Mouse (Mus musculus) C2C12 (cell line): ENCODE measurements around the gene Syne1. TPM values are rescaled to one million over a fixed set of nuclear protein-coding genes. Genes with fewer than 3 reads are reported as not detected.

Experiments
- H3K27me3 ChIP-seq: one replicate; pipeline ENCODE4 v1.6.1; 2011; ENCODE audit not compliant: control insufficient read depth, insufficient read depth, insufficient read length
- H3K36me3 ChIP-seq: one replicate; pipeline ENCODE4 v1.6.1; 2011; ENCODE audit not compliant: control insufficient read depth, insufficient read depth
- H3K4me3 ChIP-seq: one replicate; pipeline ENCODE4 v1.5.1; 2011; ENCODE audit warnings: mild to moderate bottlenecking, control low read depth; ENCODE audit not compliant: poor library complexity, insufficient read depth, severe bottlenecking
- H3K79me2 ChIP-seq: one replicate; pipeline ENCODE4 v1.6.1; 2011; ENCODE audit not compliant: control insufficient read depth, insufficient read depth
- H3K79me3 ChIP-seq: one replicate; pipeline ENCODE4 v1.6.1; 2011; ENCODE audit warnings: low read depth, control low read depth
- H3ac ChIP-seq: one replicate; pipeline ENCODE3; 2011; ENCODE audit warnings: low read depth; ENCODE audit not compliant: control insufficient read depth, insufficient read length
- CEBPB ChIP-seq: IDR thresholded peaks from one replicate; pipeline ENCODE4 v1.6.1; 2011; ENCODE audit warnings: low read depth, mild to moderate bottlenecking, control low read depth, moderate library complexity
- CTCF ChIP-seq: IDR thresholded peaks from one replicate; pipeline ENCODE4 v1.5.1; 2011; ENCODE audit not compliant: control insufficient read depth, insufficient read depth, insufficient read length
- FOSL1 ChIP-seq: IDR thresholded peaks from one replicate; pipeline ENCODE4 v1.8.0; 2011; ENCODE audit warnings: mild to moderate bottlenecking, low read length; ENCODE audit not compliant: poor library complexity, insufficient read depth, severe bottlenecking
- MAX ChIP-seq: IDR thresholded peaks from one replicate; pipeline ENCODE4 v1.6.1; 2011; ENCODE audit warnings: mild to moderate bottlenecking, control low read depth
- MYOD1 ChIP-seq: IDR thresholded peaks from one replicate; pipeline ENCODE4 v1.6.1; 2011; ENCODE audit warnings: low read depth; ENCODE audit not compliant: control insufficient read depth, insufficient read length
- MYOG ChIP-seq: IDR thresholded peaks from one replicate; pipeline ENCODE4 v1.6.1; 2011; ENCODE audit not compliant: control insufficient read depth, insufficient read length; ENCODE audit errors: extremely low read depth
- USF1 ChIP-seq: IDR thresholded peaks from one replicate; pipeline ENCODE4 v1.6.1; 2011; ENCODE audit warnings: low read depth, mild to moderate bottlenecking, control low read depth, moderate library complexity
- polyA plus RNA-seq: library from polyadenylated mRNA; unstranded; fragments of >200 nt; fragmentation: generic; extraction: Trizol; gene quantifications from one replicate; pipeline ENCODE4 v1.2.1, GENCODE M21; 2012; ENCODE audit warnings: missing spikeins

Syne1 gene
- polyA plus RNA-seq, 1 experiment, result 4.1 TPM

DNA sequence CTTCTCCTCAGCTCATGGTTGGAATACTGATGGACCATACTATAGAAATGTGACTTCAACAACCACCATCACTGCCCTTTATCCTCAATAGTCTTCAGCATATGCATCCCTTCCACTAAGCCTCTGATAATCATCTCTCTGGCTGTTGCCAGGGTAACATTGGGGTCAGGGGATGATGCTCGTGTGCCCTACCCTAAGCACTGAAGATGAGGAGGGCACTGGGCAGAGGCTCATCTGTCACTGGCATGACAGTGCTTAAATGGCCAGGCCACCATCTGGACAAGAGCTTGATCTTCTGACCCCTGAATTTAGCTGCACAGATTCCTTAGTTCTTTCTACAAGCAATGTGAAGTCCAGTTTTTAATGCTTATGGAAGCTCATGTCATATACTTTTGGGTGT, 534.1 kb downstream of the Syne1 start:
- no peak for TF ChIP-seq MAX
- TF ChIP-seq CTCF, result no peak
- no peak for TF ChIP-seq CEBPB
- TF ChIP-seq MYOD1, result no peak
- TF ChIP-seq USF1, result no peak
- no peak for TF ChIP-seq FOSL1
- TF ChIP-seq MYOG, result no peak
- H3K79me2 ChIP-seq, result no peaks in the 10 kb centered on the region
- H3K79me3 ChIP-seq, result no peaks in the 10 kb centered on the region
- no peaks in the 10 kb centered on the region for H3K27me3 ChIP-seq
- H3K36me3 ChIP-seq, result peaks cover 11% of the 10 kb centered on the region
- H3K4me3 ChIP-seq, result no peak overlapping the region
- H3ac ChIP-seq, result no peak overlapping the region

DNA sequence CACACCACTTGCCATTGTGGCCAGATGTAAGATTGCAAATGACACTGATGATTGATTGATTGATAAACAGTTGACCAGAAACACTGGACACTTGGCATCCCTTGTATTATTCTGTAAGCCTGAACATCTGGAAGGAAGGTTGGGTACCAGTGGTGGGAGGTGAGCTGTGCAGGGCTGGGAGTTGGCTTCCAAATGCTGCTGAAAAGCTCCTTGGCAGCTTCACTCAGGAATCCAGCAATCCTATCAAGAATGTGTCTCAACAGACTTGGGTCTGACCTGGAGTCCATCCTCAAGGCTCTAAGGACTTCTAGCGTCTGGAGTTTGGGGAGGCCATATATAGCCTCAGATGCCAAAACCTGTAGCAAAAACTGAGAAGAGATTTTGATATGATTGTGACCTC, 536.3 kb downstream of the Syne1 start:
- TF ChIP-seq MYOD1, result no peak
- no peak for TF ChIP-seq FOSL1
- no peak for TF ChIP-seq USF1
- no peak for TF ChIP-seq CEBPB
- no peak for TF ChIP-seq CTCF
- TF ChIP-seq MAX, result no peak
- TF ChIP-seq MYOG, result no peak
- no peak overlapping the region for H3K4me3 ChIP-seq
- no peaks in the 10 kb centered on the region for H3K79me2 ChIP-seq
- H3K36me3 ChIP-seq, result no peaks in the 10 kb centered on the region
- no peak overlapping the region for H3ac ChIP-seq
- no peaks in the 10 kb centered on the region for H3K27me3 ChIP-seq
- no peaks in the 10 kb centered on the region for H3K79me3 ChIP-seq

DNA sequence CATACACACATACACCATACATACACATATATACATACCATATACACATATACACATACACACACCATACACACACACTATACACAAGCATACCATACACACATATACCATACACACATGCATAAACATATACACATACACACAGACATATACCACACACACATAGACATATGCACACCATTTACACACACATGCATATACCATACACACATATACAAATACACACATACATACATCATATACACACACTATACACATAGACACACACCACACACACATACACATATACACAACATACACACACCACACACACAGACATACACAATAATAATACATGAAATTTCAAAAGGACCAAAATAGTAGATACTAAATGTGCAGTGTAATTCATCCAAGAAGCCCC, 539.3 kb downstream of the Syne1 start:
- Histone ChIP-seq H3K36me3 (no peaks in the 10 kb centered on the region), H3K4me3 (no peak overlapping the region), H3K79me2 (no peaks in the 10 kb centered on the region), H3K27me3 (no peaks in the 10 kb centered on the region), H3K79me3 (no peaks in the 10 kb centered on the region), H3ac (no peak overlapping the region)
- TF ChIP-seq MYOG (no peak), MAX (no peak), CTCF (no peak), MYOD1 (no peak)

DNA sequence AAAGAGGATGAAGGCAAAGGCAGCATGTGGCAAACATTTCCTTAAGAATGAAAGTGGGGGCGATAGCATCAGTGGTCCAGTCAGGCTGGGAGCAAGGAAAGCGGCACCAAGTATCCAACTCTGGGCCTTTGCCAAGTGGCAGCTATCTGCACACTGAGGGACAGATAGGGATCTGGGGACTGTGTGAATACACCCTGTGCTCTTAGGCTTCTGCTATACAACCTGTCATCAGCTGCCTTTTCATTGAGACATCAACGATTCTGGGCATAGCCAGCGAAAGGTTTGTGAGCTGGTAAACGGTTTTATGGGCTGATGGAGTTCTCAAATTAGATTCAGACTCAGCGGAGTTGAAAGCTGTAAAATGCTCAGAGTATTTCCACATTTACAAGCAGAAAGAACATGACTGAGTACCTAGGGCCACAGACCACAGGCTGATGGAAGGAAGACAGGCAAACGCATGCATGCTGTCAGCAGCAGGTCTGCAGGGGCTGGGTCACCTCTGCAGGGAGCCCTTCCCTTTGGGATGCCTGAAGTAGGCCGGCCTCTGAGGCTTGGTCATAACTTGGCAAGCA, 542.4 kb downstream of the Syne1 start:
- TF ChIP-seq MYOG (no peak), CEBPB (no peak), MYOD1 (no peak), MAX (no peak), CTCF (no peak), USF1 (no peak), FOSL1 (no peak)
- no peaks in the 10 kb centered on the region for H3K36me3 ChIP-seq
- no peak overlapping the region for H3ac ChIP-seq
- no peaks in the 10 kb centered on the region for H3K79me3 ChIP-seq
- no peaks in the 10 kb centered on the region for H3K27me3 ChIP-seq
- H3K4me3 ChIP-seq, result no peak overlapping the region
- H3K79me2 ChIP-seq, result no peaks in the 10 kb centered on the region

DNA sequence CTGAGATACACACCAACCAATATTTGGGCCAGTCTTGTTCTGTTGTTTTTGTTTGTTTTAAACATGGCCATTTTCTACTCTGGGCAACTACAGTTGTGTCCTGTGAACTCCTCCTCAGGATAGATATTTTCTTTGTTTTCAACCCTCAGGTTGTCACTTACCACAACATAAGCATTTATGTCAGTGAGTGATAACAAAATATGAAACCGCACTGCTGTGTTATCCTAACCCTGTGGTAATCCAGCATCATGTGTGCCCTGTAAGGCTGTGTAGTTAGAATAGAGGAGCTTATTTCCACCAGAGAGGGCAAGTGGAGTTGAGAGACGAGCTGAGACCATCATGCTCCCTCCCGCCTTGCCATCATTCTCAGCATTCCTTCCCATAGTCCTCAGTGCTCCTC, 554.7 kb downstream of the Syne1 start:
- Histone ChIP-seq H3K36me3 (no peaks in the 10 kb centered on the region), H3K79me3 (no peaks in the 10 kb centered on the region), H3K4me3 (no peak overlapping the region), H3K27me3 (no peaks in the 10 kb centered on the region), H3ac (no peak overlapping the region), H3K79me2 (no peaks in the 10 kb centered on the region)
- TF ChIP-seq MYOG, result no peak

DNA sequence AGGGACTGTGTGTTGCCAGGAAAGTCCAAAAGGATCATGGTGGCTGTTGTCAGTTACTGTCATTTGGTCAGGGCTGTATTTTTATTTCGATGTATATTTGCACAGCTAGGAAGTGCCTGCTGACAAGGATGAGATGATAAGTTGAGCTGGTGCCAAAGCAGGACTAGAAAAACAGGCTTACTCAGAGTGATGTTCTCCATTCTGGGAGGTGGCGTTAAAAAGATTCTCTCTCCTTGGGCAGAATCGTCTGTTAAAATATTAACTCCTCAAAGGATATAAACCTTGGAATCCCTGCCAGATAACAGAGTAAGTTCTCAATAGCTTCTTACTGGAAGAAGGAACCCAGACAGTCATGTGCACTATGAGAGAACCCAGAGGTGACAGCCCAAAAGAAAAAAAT, 557.5 kb downstream of the Syne1 start:
- no peaks in the 10 kb centered on the region for H3K27me3 ChIP-seq
- H3K4me3 ChIP-seq, result no peak overlapping the region
- TF ChIP-seq USF1 (no peak), MYOG (no peak), MAX (no peak), CEBPB (no peak), MYOD1 (no peak), FOSL1 (no peak), CTCF (no peak)
- no peaks in the 10 kb centered on the region for H3K79me3 ChIP-seq
- no peaks in the 10 kb centered on the region for H3K79me2 ChIP-seq
- no peaks in the 10 kb centered on the region for H3K36me3 ChIP-seq
- no peak overlapping the region for H3ac ChIP-seq
